Mouse (Mus musculus): Measurements from ENCODE around the gene Cyb561d1.

Cyb561d1 gene

GRCm38 (mm10) chr3:108203621-108204325 lies 2.8 kb upstream of the Cyb561d1 start:
- in situ Hi-C loops (cut with MboI, MseI), result no loop called here

GRCm38 (mm10) chr3:108203212-108203611 lies 2.2 kb upstream of the Cyb561d1 start:
- in situ Hi-C loops (cut with MboI, MseI), result no loop called here

- in situ Hi-C loops (cut with MboI, MseI), result no loop called here
Measured at GRCm38 (mm10) chr3:108202506-108202905, 1.5 kb upstream of the Cyb561d1 start.

- in situ Hi-C loops (cut with MboI, MseI), result no loop called here
Measured at GRCm38 (mm10) chr3:108199231-108199630, 1.8 kb downstream of the Cyb561d1 start.

- in situ Hi-C loops (cut with MboI, MseI), result no loop called here
Measured at GRCm38 (mm10) chr3:108197066-108197497, 3.9 kb downstream of the Cyb561d1 start.

- in situ Hi-C loops (cut with MboI, MseI), result no loop called here
Measured at GRCm38 (mm10) chr3:108195941-108196590, 4.9 kb downstream of the Cyb561d1 start.

- in situ Hi-C loops (cut with MboI, MseI), result no loop called here
Measured at GRCm38 (mm10) chr3:108195287-108195686, 5.7 kb downstream of the Cyb561d1 start.

- in situ Hi-C loops (cut with MboI, MseI), result no loop called here
Measured at GRCm38 (mm10) chr3:108193686-108194085, 7.3 kb downstream of the Cyb561d1 start.

- in situ Hi-C loops (cut with MboI, MseI), result no loop called here
Measured at GRCm38 (mm10) chr3:108189897-108190296, 11.1 kb downstream of the Cyb561d1 start.

GRCm38 (mm10) chr3:108188716-108189490 lies 12.1 kb downstream of the Cyb561d1 start:
- in situ Hi-C loops (cut with MboI, MseI), result no loop called here

- in situ Hi-C loops (cut with MboI, MseI), result no loop called here
Measured at GRCm38 (mm10) chr3:108187111-108187795, 13.8 kb downstream of the Cyb561d1 start.

- in situ Hi-C loops (cut with MboI, MseI), result no loop called here
Measured at GRCm38 (mm10) chr3:108186098-108187047, 14.6 kb downstream of the Cyb561d1 start, which contains the start of gene Amigo1. Amigo1 (plus strand) TSS chr3:108186335.

- in situ Hi-C loops (cut with MboI, MseI), result no loop called here
Measured at GRCm38 (mm10) chr3:108185460-108186097, 15.4 kb downstream of the Cyb561d1 start.

GRCm38 (mm10) chr3:108184742-108185141 lies 16.3 kb downstream of the Cyb561d1 start:
- in situ Hi-C loops (cut with MboI, MseI), result no loop called here

- in situ Hi-C loops (cut with MboI, MseI), result no loop called here
Measured at GRCm38 (mm10) chr3:108180514-108180913, 20.5 kb downstream of the Cyb561d1 start.

- in situ Hi-C loops (cut with MboI, MseI), result no loop called here
Measured at GRCm38 (mm10) chr3:108178756-108179715, 22.0 kb downstream of the Cyb561d1 start.

- in situ Hi-C loops (cut with MboI, MseI), result no loop called here
Measured at GRCm38 (mm10) chr3:108174672-108175531, 26.1 kb downstream of the Cyb561d1 start.

GRCm38 (mm10) chr3:108169199-108169598 lies 31.8 kb downstream of the Cyb561d1 start:
- in situ Hi-C loops (cut with MboI, MseI), result loop anchor here in 1 of 2 experiments (5.0 kb wide), 1 partner anchor 78 kb away; no protein-coding TSS in a partner anchor
